Mouse (Mus musculus) heart, embryonic 16.5 days (tissue): Measurements from ENCODE around the gene Casd1. TPM values are rescaled to one million over a fixed set of nuclear protein-coding genes. Genes with fewer than 3 reads are reported as not detected.

Experiments
- ATAC-seq: fragments of 200-750 bp; cut with Nextera tagmentation; replicated peaks from 2 replicates; pipeline ENCODE4 v1.8.0; 2017; ENCODE audit warnings: moderate number of reproducible peaks; ENCODE audit not compliant: insufficient read depth, low FRiP score; ENCODE audit errors: extremely low read depth
- H3K27ac ChIP-seq: fragments of 300-500 bp; sonication (generic); 2 replicates; pipeline ENCODE4 v1.5.1; 2014; ENCODE audit warnings: mild to moderate bottlenecking, low read length, control low read depth, moderate library complexity
- H3K27me3 ChIP-seq: fragments of 300-500 bp; sonication (generic); 2 replicates; pipeline ENCODE4 v1.6.1; 2014; ENCODE audit warnings: low read length, mixed read lengths; ENCODE audit not compliant: control insufficient read depth, insufficient read depth
- H3K36me3 ChIP-seq: fragments of 300-500 bp; sonication (generic); 2 replicates; pipeline ENCODE4 v1.6.1; 2014; ENCODE audit not compliant: control insufficient read depth, insufficient read depth
- H3K4me1 ChIP-seq: fragments of 300-500 bp; sonication (generic); 2 replicates; pipeline ENCODE4 v1.6.1; 2014; ENCODE audit warnings: low read length, mixed read lengths; ENCODE audit not compliant: control insufficient read depth, insufficient read depth
- H3K4me2 ChIP-seq: fragments of 300-500 bp; sonication (generic); 2 replicates; pipeline ENCODE4 v1.6.1; 2014; ENCODE audit warnings: low read depth, mild to moderate bottlenecking, control low read depth, low read length
- H3K4me3 ChIP-seq: fragments of 300-500 bp; sonication (generic); 2 replicates; pipeline ENCODE4 v1.5.1; 2014; ENCODE audit warnings: mild to moderate bottlenecking, control low read depth, low read length
- H3K9ac ChIP-seq: fragments of 300-500 bp; sonication (generic); 2 replicates; pipeline ENCODE4 v1.6.1; 2014; ENCODE audit warnings: low read length, control low read depth
- H3K9me3 ChIP-seq: fragments of 300-500 bp; sonication (generic); replicated peaks from 2 replicates; pipeline ENCODE4 v1.6.1; 2016; ENCODE audit warnings: low read length; ENCODE audit not compliant: control insufficient read depth
- WGBS: fragments of 180-500 bp; shearing (Covaris S2); extraction: QIAGEN DNeasy Blood & Tissue Kit; methylation state at CpG from one replicate; pipeline ENCODE4 v1.1.7; 2014; 5-methylcytosine and 5-hydroxymethylcytosine counted together
- polyA plus RNA-seq: library from polyadenylated mRNA; unstranded; fragments of >200 nt; fragmentation: Nextera tagmentation; extraction: Ambion mirVana; gene quantifications from 2 replicates; pipeline ENCODE4 v1.2.1, GENCODE M21; 2015

The Casd1 gene
- polyA plus RNA-seq, 1 experiment from 2014 or later: 25.5 TPM

GRCm38 (mm10) chr6:4577756-4578155, 22.9 kb upstream of the Casd1 start:
- Histone ChIP-seq H3K9me3 (no peaks in the 10 kb centered on the region), H3K36me3 (no peaks in the 10 kb centered on the region), H3K4me2 (no peak overlapping the region), H3K9ac (no peak overlapping the region), H3K4me1 (no peaks in the 10 kb centered on the region), H3K27ac (no peak overlapping the region), H3K27me3 (no peaks in the 10 kb centered on the region), H3K4me3 (no peak overlapping the region)
- ATAC-seq: no peak
- WGBS: 62% methylated on average over 5 of the region's 5 CpGs

DNA sequence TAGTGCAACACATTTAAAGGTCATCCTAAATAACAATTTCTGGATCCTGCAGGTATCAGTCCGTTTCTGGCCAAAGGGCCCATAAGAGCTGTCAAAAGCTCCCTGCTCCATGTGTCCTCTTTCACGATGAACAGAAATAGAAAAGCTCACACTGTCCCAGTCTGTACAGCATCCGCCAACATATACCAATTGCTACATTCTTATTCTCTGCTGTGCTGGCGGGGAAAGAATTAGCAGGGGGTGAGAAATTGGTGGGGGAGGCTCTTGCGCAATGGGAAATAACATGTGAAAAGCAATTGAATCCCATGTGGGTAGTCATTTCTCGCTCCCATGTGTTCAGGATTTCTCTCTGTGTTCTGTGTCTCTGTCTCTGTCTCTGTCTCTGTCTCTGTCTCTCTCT, 22.3 kb upstream of the Casd1 start:
- ATAC-seq: no peak
- no peaks in the 10 kb centered on the region for H3K36me3 ChIP-seq

GRCm38 (mm10) chr6:4579620-4580019, 21.0 kb upstream of the Casd1 start:
- Histone ChIP-seq H3K36me3 (no peaks in the 10 kb centered on the region), H3K9ac (no peak overlapping the region), H3K4me1 (no peaks in the 10 kb centered on the region), H3K27me3 (no peaks in the 10 kb centered on the region), H3K4me3 (no peak overlapping the region), H3K27ac (no peak overlapping the region), H3K4me2 (no peak overlapping the region), H3K9me3 (no peaks in the 10 kb centered on the region)
- no peak for ATAC-seq
- 31% methylated on average over 5 of the region's 5 CpGs for WGBS

More for the DNA sequence above, 22.3 kb upstream of the Casd1 start:
- no peaks in the 10 kb centered on the region for H3K27me3 ChIP-seq
- H3K4me1 ChIP-seq: no peaks in the 10 kb centered on the region
- no peak overlapping the region for H3K9ac ChIP-seq
- 74% methylated on average over 6 of the region's 6 CpGs for WGBS
- H3K4me3 ChIP-seq: no peak overlapping the region
- no peaks in the 10 kb centered on the region for H3K9me3 ChIP-seq
- H3K27ac ChIP-seq: no peak overlapping the region
- no peak overlapping the region for H3K4me2 ChIP-seq

GRCm38 (mm10) chr6:4583485-4583884, 17.2 kb upstream of the Casd1 start:
- Histone ChIP-seq H3K9me3 (no peaks in the 10 kb centered on the region), H3K27me3 (no peaks in the 10 kb centered on the region), H3K27ac (no peak overlapping the region), H3K4me3 (no peak overlapping the region), H3K4me2 (no peak overlapping the region), H3K9ac (no peak overlapping the region), H3K36me3 (no peaks in the 10 kb centered on the region), H3K4me1 (no peaks in the 10 kb centered on the region)
- no peak for ATAC-seq
- 55% methylated on average over 6 of the region's 6 CpGs for WGBS

DNA sequence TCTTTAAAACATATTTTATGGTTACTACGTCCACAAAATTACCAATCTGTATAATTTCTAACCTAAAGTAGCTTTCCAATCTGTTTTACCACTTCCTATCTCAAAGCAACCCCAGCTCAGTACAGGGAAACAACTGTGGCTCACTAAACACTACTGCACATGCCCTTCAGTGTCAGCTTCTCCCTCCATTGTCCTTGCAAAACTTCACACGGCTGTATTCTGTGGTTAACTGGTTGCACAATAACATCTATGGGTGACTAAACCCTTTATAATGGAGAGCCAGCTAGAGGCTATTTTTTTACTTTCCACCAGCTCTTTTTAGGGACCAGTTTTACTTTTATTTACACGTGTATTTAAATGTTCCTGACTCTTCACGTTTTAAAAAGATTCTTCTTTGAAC, 12.7 kb upstream of the Casd1 start:
- no peaks in the 10 kb centered on the region for H3K36me3 ChIP-seq
- WGBS: 77% methylated on average over 4 of the region's 4 CpGs
- no peaks in the 10 kb centered on the region for H3K4me1 ChIP-seq
- no peak overlapping the region for H3K4me2 ChIP-seq
- no peaks in the 10 kb centered on the region for H3K27me3 ChIP-seq
- no peak overlapping the region for H3K27ac ChIP-seq
- no peak overlapping the region for H3K4me3 ChIP-seq
- no peaks in the 10 kb centered on the region for H3K9me3 ChIP-seq
- ATAC-seq: no peak
- H3K9ac ChIP-seq: no peak overlapping the region

DNA sequence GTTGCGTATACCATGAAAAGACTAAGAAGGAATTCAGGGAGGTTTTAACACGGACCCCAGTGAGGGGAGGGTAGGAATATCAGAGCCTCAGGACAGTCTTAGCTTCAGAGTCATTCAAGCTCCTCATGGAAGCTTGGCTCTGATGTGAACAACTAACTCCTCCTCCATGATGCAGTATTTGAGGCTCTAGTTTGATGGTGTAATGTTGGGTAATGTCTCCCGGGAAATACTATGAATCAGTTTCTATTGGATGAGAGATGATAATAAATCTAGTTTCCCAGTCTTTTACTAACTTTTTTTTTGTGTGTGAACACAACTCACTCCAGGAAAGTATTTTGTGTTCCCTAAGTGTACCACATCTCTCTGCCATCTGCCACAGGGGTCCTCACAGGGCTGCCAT, 11.9 kb upstream of the Casd1 start:
- H3K27me3 ChIP-seq: no peaks in the 10 kb centered on the region
- H3K9ac ChIP-seq: no peak overlapping the region
- no peak overlapping the region for H3K27ac ChIP-seq
- H3K4me3 ChIP-seq: no peak overlapping the region
- 88% methylated on average over 3 of the region's 3 CpGs for WGBS
- H3K4me1 ChIP-seq: no peaks in the 10 kb centered on the region
- no peak for ATAC-seq
- H3K9me3 ChIP-seq: no peaks in the 10 kb centered on the region
- H3K4me2 ChIP-seq: no peak overlapping the region
- H3K36me3 ChIP-seq: no peaks in the 10 kb centered on the region

GRCm38 (mm10) chr6:4590089-4590488, 10.6 kb upstream of the Casd1 start:
- H3K36me3 ChIP-seq: no peaks in the 10 kb centered on the region
- H3K4me2 ChIP-seq: no peak overlapping the region
- H3K9ac ChIP-seq: no peak overlapping the region
- no peak overlapping the region for H3K27ac ChIP-seq
- H3K4me3 ChIP-seq: no peak overlapping the region
- no peaks in the 10 kb centered on the region for H3K9me3 ChIP-seq
- 77% methylated on average over 8 of the region's 8 CpGs for WGBS
- H3K4me1 ChIP-seq: no peaks in the 10 kb centered on the region
- no peaks in the 10 kb centered on the region for H3K27me3 ChIP-seq
- ATAC-seq: no peak

DNA sequence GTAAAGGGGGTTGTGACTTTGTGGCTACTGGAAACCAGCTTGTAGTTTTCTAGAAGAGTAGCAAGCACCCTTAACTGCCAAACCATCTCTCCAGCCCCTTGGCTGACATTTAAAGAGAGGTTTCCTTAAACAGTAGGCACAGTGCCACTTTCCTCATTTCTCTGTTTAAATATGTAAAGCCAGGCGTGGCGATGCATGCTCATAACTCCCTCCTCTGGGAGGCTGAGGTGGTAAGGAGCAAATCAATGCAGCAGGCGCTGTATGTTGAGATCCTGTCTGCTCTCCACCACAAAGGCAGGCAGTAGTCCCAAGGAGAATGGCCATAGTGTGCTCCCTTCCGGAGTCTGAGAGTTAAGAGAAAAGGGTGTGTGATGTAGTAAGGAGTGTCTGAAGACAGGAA, 2.9 kb upstream of the Casd1 start:
- Histone ChIP-seq H3K9ac (no peak overlapping the region), H3K4me3 (no peak overlapping the region), H3K27me3 (no peaks in the 10 kb centered on the region), H3K27ac (no peak overlapping the region), H3K4me2 (no peak overlapping the region), H3K9me3 (no peaks in the 10 kb centered on the region), H3K4me1 (peaks cover 4% of the 10 kb centered on the region; the same call in 1 of the 2 replicates), H3K36me3 (no peaks in the 10 kb centered on the region)
- ATAC-seq: no peak
- 68% methylated on average over 4 of the region's 4 CpGs for WGBS

DNA sequence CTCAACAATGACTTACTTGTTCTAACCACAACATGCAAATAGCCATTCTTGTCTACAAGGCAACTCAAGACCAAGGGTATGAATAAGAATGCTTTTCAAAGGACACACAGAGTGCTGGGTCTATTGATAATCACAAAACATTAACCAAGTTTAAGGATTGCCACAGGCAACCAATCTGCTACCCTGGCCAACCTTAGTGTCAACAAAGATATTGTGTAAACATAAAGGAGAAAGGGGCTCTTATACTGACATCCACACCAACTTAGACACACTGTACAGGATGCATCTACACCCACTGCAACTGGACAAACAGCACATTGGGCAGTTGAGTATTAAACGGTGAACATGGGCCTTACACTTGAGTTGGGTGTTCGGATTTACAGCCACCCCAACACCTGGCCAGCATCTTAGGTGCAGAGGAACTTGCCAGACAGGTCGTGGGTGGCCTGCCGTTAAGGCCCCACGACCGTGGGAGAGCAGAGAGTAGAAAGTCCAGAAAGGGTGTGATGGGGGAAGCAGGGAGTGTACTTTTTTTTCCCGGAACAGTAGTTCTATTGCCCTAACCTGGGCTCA, 468 bp upstream of the Casd1 start:
- ATAC-seq: 0 out of 2 replicates have a peak, but pooled peaks have one; percentile 2
- peaks cover 4% of the 10 kb centered on the region; the same call in 1 of the 2 replicates for H3K4me1 ChIP-seq
- peak overlapping the region; percentile 93; the same call in 1 of the 2 replicates for H3K27ac ChIP-seq
- peak overlapping the region; percentile 81 for H3K4me2 ChIP-seq
- 31% methylated on average over 7 of the region's 7 CpGs for WGBS
- peak overlapping the region; percentile 83 for H3K4me3 ChIP-seq
- no peaks in the 10 kb centered on the region for H3K36me3 ChIP-seq
- H3K9ac ChIP-seq: peak overlapping the region; percentile 97
- H3K27me3 ChIP-seq: no peaks in the 10 kb centered on the region
- no peaks in the 10 kb centered on the region for H3K9me3 ChIP-seq
